Mouse (Mus musculus) left cerebral cortex, adult 9 months (tissue): ENCODE results near the gene Gm49325.

Experiments used
- DNase-seq, 2 experiments: peaks; one replicate each; pipeline ENCODE4 v3.0.0; 2022; ENCODE audit warnings: low spot score in 2 of 2

Gm49325 gene

GRCm38 (mm10) chr10:77626036-77626435 is 20.0 kb downstream of the Gm49325 start:
- DNase-seq, result no peak

DNA sequence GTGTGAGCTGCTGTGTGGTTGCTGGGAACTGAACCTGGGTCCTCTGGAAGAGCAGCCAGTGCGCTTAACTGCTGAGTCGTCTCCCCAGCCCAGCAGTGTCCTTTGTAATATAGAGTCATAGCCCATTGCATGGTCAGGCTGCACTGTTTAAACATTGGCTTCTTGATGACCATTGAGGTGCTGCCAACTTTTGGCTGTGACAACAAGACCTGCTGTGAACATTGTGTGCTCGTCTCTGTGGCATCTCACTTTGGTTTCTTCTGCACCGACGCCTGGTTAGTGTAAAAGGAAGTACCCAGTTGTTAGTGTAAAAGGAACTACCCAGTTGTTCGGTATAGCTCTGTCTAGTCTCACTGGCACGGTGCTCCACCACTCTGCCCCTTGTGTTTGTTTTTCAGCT is 20.6 kb downstream of the Gm49325 start:
- DNase-seq, result no peak

DNA sequence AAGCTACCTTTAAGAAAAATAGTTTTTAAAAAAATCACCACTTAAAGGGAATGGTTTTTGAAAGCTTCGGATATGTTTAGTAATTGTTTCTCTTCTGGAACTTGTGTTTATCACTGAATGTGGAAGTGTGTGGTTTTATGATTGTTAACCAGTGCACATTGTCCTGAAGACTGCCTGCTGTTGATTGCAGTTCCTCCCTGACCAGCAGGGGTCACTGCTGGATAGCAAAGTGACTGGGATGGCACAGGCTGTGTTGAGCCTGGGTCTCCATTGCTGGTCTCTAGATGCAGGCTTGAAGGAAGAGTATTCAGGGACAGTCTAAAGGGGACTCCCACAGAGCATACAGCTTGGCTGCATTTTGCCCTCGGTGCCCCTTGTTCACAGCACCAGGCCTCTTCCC is 21.5 kb downstream of the Gm49325 start:
- peak in 1 of 2 experiments; percentile 86 for DNase-seq

DNA sequence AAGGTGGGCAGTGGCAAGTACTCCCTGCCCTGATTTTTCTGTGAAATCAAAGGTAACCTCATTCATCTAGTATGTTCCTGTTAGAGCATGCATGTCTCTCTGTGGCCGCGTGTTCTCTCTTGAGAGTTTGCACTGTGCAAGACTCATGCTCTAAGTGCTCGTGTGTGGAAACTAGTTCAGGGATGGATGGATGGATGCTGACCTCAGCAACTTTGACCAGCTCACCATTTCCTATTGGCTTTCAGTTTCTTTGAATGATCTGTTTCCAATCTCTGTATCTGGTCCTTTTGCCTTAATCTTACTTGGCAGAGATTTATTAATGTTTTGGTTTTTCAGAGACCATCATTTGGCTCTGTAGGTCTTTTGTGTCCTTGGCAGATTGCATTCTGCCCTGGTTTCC is 23.2 kb downstream of the Gm49325 start:
- no peak for DNase-seq

DNA sequence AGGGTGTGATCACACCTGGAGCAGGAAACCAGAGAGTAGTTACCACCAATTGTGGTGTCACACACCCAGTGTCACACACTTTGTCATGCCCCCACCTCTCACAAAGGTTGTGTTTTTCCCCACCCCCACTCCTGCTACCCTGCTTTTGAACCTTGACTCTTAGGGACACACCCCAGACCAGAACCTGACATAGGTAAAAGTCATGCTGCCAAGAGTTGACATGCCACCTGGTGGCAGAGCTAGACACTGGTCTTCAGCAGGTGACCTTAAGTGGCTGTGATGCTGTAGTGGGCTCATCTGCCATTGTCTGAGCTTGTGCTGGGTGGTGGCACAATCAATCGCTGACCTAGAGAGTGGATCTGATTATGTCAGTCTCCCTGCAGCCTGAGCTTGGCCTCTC is 24.0 kb downstream of the Gm49325 start:
- no peak for DNase-seq

- DNase-seq, result no peak
Observed at GRCm38 (mm10) chr10:77634016-77634415, 28.0 kb downstream of the Gm49325 start.

DNA sequence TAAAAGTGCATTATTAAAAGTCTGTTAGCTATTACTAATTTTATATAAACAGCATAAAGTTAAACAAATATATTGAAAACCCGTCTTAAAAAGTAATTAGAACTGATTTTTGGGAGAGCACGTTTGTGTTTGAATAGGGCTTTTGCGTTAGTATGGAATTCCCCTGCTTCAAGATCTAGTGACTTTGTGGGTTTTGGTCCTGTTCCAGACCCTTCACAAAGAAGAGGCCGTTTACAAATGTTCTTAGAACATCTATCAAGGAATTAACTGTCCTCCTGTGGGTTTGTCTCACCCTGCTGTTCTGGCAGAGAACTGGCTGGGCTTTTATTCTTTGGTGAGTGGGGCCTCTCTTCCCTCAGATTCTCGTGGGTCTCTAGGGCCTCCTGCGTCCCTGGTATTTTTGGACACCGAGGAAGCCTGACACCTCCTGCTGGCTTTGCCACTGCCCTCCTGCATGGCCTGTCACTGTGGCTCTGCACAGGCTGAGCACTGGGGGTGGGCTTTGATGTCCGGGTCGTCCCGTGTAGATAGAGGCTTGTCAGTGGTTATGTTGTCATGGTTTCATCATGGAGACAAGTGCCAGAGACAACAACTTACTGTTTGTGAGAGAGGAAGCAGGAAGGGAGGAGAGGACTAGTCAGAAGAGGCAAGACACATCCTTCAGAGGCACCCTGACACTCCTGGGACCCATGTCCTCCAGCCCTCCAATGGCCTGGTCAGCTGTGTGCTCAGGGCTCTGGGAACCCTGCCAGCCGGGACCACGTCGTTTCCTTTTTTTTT is 28.6 kb downstream of the Gm49325 start:
- DNase-seq, result no peak

GRCm38 (mm10) chr10:77636234-77636922 is 30.4 kb downstream of the Gm49325 start:
- peak in 1 of 2 experiments; percentile 53 for DNase-seq

- DNase-seq, result no peak
Observed at GRCm38 (mm10) chr10:77638956-77639355, 33.0 kb downstream of the Gm49325 start.

- DNase-seq, result no peak
Observed at GRCm38 (mm10) chr10:77643160-77643559, 37.2 kb downstream of the Gm49325 start.

GRCm38 (mm10) chr10:77645571-77645970 is 39.6 kb downstream of the Gm49325 start:
- DNase-seq, result no peak

GRCm38 (mm10) chr10:77647461-77647860 is 41.5 kb downstream of the Gm49325 start:
- no peak for DNase-seq

DNA sequence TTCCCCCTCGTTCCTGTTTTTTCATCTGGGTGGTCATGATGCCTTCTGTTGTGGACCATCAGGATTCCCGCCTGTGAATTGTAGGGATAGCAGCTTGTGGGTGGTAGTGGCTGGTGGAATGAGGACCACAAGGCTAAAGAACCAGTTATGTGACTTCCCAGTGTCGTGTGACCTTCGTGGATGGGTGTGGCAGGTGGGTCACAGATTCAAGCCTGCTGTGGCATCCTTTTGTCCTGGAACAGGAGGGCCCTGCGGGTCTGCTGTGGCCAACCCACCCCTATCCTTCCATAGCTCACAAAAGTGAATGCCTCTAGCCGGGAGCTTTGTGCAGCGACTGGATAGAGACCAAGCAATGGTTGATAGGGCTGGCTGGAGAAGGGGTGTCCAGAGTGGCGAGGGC is 41.9 kb downstream of the Gm49325 start:
- DNase-seq, result no peak

GRCm38 (mm10) chr10:77652046-77652445 is 46.0 kb downstream of the Gm49325 start:
- DNase-seq, result no peak

- DNase-seq, result no peak
Observed at GRCm38 (mm10) chr10:77658286-77658994, 52.4 kb downstream of the Gm49325 start.

DNA sequence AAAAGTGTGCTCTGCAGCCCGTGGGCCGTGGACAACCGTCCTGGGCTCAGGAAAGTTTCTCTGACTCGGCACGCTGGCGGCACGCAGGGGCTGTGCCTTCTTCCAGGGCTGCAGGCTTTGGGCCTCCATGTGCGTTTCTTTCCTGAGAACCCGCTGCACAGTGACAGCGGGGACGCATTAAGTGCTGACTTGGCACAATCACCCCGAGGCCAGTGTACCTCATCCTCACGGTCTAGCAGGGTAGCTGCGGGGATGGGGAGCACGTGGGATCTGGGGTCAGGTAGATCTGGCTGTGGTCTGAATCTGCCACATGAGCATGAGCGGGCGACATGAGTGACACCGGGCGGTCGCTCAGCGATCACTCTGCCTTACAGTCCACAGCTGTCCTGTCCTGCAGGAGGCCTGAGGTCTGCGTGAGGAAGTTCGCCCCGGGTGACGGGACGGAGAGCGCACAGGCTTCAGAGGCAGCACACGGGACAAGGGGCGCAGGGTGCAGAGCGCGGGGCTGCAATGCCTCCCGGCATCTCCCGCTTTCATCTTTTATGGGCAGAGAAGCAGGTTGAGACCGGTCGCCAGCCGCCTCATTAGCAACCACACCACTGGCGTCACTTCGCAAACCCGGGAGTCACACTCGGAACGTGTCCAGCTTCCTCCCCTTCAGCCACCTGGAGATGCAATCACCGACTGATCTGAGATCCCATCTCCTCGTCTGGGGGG is 58.1 kb downstream of the Gm49325 start:
- DNase-seq, result no peak

GRCm38 (mm10) chr10:77666342-77666741 is 60.3 kb downstream of the Gm49325 start:
- no peak for DNase-seq

- DNase-seq, result peak in 1 of 2 experiments; percentile 43
Observed at GRCm38 (mm10) chr10:77667402-77667801, 61.4 kb downstream of the Gm49325 start.

- DNase-seq, result no peak
Observed at GRCm38 (mm10) chr10:77670710-77671109, 64.7 kb downstream of the Gm49325 start.

DNA sequence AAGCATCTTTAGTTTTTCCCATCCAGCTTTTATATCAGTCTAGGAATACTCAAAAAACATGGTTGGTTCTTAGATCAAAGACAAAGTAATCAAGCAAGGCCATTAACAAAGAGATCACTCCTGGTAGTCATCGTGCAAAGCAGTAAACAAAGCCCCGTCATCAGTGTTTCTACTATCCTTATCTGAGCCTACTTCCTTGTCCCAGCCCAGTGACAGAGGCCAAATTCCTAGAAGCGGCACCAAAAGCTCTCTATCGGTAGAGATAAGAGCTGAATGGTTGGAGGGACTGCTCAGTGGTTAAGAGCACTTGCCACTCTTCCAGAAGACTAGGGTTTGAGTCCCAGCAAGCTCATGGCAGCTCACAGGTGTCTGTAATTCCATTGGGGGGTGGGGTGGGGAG is 65.5 kb downstream of the Gm49325 start:
- no peak for DNase-seq

GRCm38 (mm10) chr10:77673765-77674164 is 67.8 kb downstream of the Gm49325 start:
- no peak for DNase-seq

GRCm38 (mm10) chr10:77677562-77677961 is 71.6 kb downstream of the Gm49325 start:
- DNase-seq, result no peak
